Mouse (Mus musculus) neural tube, embryonic 15.5 days (tissue): ENCODE data around the gene Metrn. TPM values are rescaled to one million over a fixed set of nuclear protein-coding genes. Genes with fewer than 3 reads are reported as not detected.

ENCODE experiments used
- ATAC-seq: fragments of 200-750 bp; cut with Nextera tagmentation; 2 replicates; pipeline ENCODE4 v1.8.0; 2017; ENCODE audit warnings: mild to moderate bottlenecking, moderate TSS enrichment, moderate library complexity; ENCODE audit not compliant: low FRiP score
- H3K27ac ChIP-seq: fragments of 300-500 bp; sonication (generic); replicated peaks from 2 replicates; pipeline ENCODE4 v1.5.1; 2015; ENCODE audit warnings: mild to moderate bottlenecking, inconsistent platforms
- H3K27me3 ChIP-seq: fragments of 300-500 bp; sonication (generic); replicated peaks from 2 replicates; pipeline ENCODE4 v1.6.1; 2015; ENCODE audit warnings: inconsistent platforms
- H3K36me3 ChIP-seq: fragments of 300-500 bp; sonication (generic); 2 replicates; pipeline ENCODE4 v1.6.1; 2015; ENCODE audit warnings: inconsistent platforms
- H3K4me1 ChIP-seq: fragments of 300-500 bp; sonication (generic); 2 replicates; pipeline ENCODE4 v1.6.1; 2015; ENCODE audit warnings: inconsistent platforms
- H3K4me2 ChIP-seq: fragments of 300-500 bp; sonication (generic); 2 replicates; pipeline ENCODE4 v1.6.1; 2015; ENCODE audit warnings: inconsistent platforms, mild to moderate bottlenecking, moderate library complexity
- H3K4me3 ChIP-seq: fragments of 300-500 bp; sonication (generic); replicated peaks from 2 replicates; pipeline ENCODE4 v1.5.1; 2015; ENCODE audit warnings: mild to moderate bottlenecking, inconsistent platforms
- H3K9ac ChIP-seq: fragments of 300-500 bp; sonication (generic); replicated peaks from 2 replicates; pipeline ENCODE4 v1.6.1; 2015; ENCODE audit warnings: mild to moderate bottlenecking, inconsistent platforms
- H3K9me3 ChIP-seq: fragments of 300-500 bp; sonication (generic); replicated peaks from 2 replicates; pipeline ENCODE4 v1.6.1; 2016; ENCODE audit warnings: inconsistent platforms
- WGBS: fragments of 180-500 bp; shearing (Covaris S2); methylation state at CpG from one replicate; pipeline ENCODE4 v1.1.7; 2015; ENCODE audit warnings: mixed read lengths; 5-methylcytosine and 5-hydroxymethylcytosine counted together
- microRNA-seq: library from miRNA; unstranded; fragments of <30 nt; microRNA quantifications from one replicate; pipeline ENCODE4, GENCODE M21; 2017
- polyA plus RNA-seq: library from polyadenylated mRNA; unstranded; fragments of >200 nt; fragmentation: Nextera tagmentation; extraction: Ambion mirVana; gene quantifications from 2 replicates; pipeline ENCODE4 v1.2.1, GENCODE M21; 2015

Gene Metrn
- polyA plus RNA-seq, 1 experiment from 2014 or later = 72.7 TPM

DNA sequence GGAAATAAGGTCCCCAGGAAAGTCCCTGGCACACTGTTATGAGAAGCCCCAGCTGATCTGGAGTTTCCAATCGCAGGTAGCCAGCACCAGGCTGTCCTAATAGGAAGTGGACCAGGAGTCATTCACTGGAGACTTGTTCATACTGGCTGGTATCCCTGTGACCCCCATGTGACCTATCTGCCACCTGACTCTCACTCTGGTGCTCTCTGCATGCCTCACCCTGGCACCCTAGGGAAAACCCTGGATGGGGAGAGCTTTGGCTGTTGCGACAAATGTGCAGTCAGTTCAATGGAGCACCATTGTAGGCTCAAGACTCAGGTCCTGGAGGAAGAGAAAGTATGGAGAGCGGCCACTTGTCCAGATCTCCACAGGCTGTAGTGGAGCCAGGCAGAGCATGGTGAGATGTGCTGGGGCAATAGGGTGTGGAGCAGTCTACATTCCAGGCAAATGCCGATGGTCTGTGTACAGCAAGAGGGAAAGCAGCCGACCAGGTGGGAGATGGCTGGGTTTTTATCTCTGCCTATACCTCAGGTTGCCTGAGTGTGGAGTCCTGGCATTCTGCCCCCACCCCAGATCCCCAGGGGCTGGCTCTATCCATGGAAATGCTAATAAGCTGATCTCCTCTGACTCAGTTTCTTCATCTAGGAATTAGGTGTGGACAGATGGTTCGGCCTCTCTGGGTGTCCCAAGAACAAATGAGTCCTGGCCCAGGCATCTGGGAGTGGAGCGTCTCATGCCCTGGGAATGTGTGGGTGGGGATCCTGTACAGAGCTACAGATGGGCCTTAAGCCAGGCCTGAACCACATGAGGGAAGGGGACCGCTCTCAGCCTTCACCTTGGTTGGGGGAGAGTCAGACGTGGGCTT lies 40.3 kb downstream of the Metrn start:
- no peaks in the 10 kb centered on the region for H3K9me3 ChIP-seq
- no peak overlapping the region for H3K4me3 ChIP-seq
- WGBS = 81% methylated on average over 9 of the region's 9 CpGs
- H3K9ac ChIP-seq = no peak overlapping the region
- peaks cover 2% of the 10 kb centered on the region for H3K4me1 ChIP-seq
- H3K27me3 ChIP-seq = no peaks in the 10 kb centered on the region
- H3K4me2 ChIP-seq = no peak overlapping the region
- no peak overlapping the region for H3K27ac ChIP-seq
- no peak for ATAC-seq
- no peaks in the 10 kb centered on the region for H3K36me3 ChIP-seq

DNA sequence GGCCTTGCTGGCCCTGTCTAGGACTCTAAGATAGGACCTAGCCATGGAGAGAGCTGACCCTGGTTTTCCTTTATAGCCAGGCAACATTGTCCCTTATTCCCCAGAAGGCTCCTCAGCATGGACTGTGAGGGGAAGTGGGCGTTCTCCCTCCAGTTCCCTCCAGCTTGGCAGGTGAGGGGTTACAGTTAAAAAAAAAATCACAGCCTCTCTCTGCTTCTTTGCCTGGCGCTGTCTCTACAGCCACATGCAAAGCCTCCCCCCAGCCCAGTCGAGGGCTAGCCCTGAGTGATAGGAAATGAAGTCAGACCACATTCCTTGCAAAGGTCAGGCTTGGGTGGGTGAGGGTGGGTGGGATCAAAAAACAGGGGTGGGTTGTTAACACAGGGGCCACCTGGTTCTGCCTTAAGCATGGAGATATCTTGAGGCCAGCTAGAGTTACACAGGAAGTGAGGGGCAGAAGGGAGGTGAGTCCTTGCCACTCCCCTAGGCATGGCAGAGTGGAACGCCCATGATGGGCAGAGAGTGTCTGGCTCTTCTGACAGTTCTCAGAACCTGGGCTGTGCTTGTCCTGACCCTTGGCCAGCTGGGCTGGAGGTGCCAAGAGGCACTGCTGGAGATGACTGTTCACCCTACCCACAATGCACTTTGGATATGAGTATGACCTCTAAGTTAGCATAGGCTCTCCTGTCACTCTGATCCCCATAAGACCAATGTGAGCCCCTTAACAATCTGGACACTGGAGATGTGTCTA lies 41.1 kb downstream of the Metrn start:
- WGBS = 61% methylated on average over 4 of the region's 4 CpGs
- no peak for ATAC-seq

DNA sequence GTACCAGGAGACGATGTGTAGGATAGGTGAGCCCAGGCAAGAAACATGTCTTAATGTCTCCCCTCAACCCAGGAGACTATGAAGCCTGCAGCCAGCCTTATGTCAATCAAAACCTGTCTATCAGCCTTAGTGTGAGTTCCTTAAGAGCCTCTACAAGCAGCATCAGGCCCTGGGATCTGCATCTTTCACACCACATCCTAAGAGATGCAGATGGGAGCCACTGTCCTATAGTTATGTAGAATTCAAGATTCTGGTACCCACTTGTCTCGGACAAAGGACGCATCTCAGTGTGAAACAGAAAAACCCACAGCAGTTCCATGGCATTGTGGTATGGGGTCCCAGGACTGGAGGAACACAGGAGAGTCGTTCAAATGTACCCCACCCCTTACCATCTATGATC lies 41.9 kb downstream of the Metrn start:
- H3K9ac ChIP-seq = no peak overlapping the region
- no peak overlapping the region for H3K27ac ChIP-seq
- H3K4me3 ChIP-seq = no peak overlapping the region
- no peaks in the 10 kb centered on the region for H3K9me3 ChIP-seq
- H3K27me3 ChIP-seq = no peaks in the 10 kb centered on the region
- H3K4me2 ChIP-seq = no peak overlapping the region
- peaks cover 6% of the 10 kb centered on the region for H3K4me1 ChIP-seq
- no peaks in the 10 kb centered on the region for H3K36me3 ChIP-seq
- ATAC-seq = no peak
- 79% methylated on average over 4 of the region's 4 CpGs for WGBS

More for the DNA sequence above, 41.1 kb downstream of the Metrn start:
- Histone ChIP-seq H3K9me3 (no peaks in the 10 kb centered on the region), H3K27ac (no peak overlapping the region), H3K4me2 (no peak overlapping the region), H3K4me1 (peaks cover 6% of the 10 kb centered on the region), H3K36me3 (no peaks in the 10 kb centered on the region), H3K4me3 (no peak overlapping the region), H3K27me3 (no peaks in the 10 kb centered on the region), H3K9ac (no peak overlapping the region)

GRCm38 (mm10) chr17:25754241-25754640 lies 42.7 kb downstream of the Metrn start, which contains the start of gene Msln:
Gene Msln (minus strand): TSS chr17:25754378.
- Histone ChIP-seq H3K4me2 (no peak within 1 kb of the TSS), H3K9ac (no peak within 1 kb of the TSS), H3K27me3 (no peaks in the 10 kb centered on the region), H3K4me1 (peaks cover 6% of the 10 kb centered on the region), H3K36me3 (no peaks in the 10 kb centered on the region), H3K27ac (no peak within 1 kb of the TSS), H3K9me3 (no peaks in the 10 kb centered on the region), H3K4me3 (no peak within 1 kb of the TSS)
- ATAC-seq = no peak
- WGBS = 87% methylated on average over 9 of the region's 9 CpGs

GRCm38 (mm10) chr17:25751446-25751845 lies 45.5 kb downstream of the Metrn start:
- WGBS = 47% methylated on average over 5 of the region's 5 CpGs
- no peak overlapping the region for H3K9ac ChIP-seq

GRCm38 (mm10) chr17:25749314-25749713 lies 47.6 kb downstream of the Metrn start:
- Histone ChIP-seq H3K27ac (no peak overlapping the region), H3K36me3 (no peaks in the 10 kb centered on the region), H3K4me2 (no peak overlapping the region), H3K9ac (no peak overlapping the region), H3K9me3 (no peaks in the 10 kb centered on the region), H3K4me3 (no peak overlapping the region), H3K27me3 (no peaks in the 10 kb centered on the region), H3K4me1 (peaks cover 6% of the 10 kb centered on the region)
- no peak for ATAC-seq
- WGBS = 87% methylated on average over 6 of the region's 6 CpGs

More at GRCm38 (mm10) chr17:25751446-25751845, 45.5 kb downstream of the Metrn start:
- Histone ChIP-seq H3K4me1 (peaks cover 6% of the 10 kb centered on the region), H3K4me2 (no peak overlapping the region), H3K36me3 (no peaks in the 10 kb centered on the region), H3K4me3 (no peak overlapping the region), H3K27me3 (no peaks in the 10 kb centered on the region), H3K9me3 (no peaks in the 10 kb centered on the region), H3K27ac (no peak overlapping the region)
- ATAC-seq = no peak

- Histone ChIP-seq H3K36me3 (no peaks in the 10 kb centered on the region), H3K27me3 (no peaks in the 10 kb centered on the region), H3K4me1 (peaks cover 6% of the 10 kb centered on the region), H3K4me2 (no peak overlapping the region), H3K9ac (no peak overlapping the region), H3K9me3 (no peaks in the 10 kb centered on the region), H3K27ac (no peak overlapping the region), H3K4me3 (no peak overlapping the region)
- 97% methylated on average over 4 of the region's 4 CpGs for WGBS
- no peak for ATAC-seq
Observed at GRCm38 (mm10) chr17:25748238-25748637, 48.7 kb downstream of the Metrn start.

DNA sequence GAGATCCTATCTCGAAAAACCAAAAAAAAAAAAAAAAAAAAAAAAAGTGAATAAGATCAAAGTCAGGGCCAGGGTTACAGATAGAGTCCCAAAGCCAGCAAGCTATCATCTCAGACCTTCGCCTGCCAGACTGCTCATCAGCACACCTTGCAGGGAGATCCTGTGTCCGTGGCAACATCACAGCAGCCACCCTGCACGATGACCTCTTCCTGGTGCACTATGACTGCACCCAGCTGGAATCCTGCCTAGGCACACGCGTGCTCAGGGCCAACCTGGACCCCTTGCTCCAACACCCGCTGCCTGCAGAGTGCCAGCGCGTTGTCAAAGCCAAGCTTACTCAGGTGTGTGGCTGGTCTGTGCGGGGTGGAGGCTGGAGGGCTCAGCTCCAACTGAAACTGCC lies 52.6 kb downstream of the Metrn start:
- WGBS = 76% methylated on average over 10 of the region's 10 CpGs
- no peaks in the 10 kb centered on the region for H3K4me1 ChIP-seq
- ATAC-seq = no peak
- H3K9me3 ChIP-seq = no peaks in the 10 kb centered on the region
- H3K4me2 ChIP-seq = no peak overlapping the region
- no peak overlapping the region for H3K4me3 ChIP-seq
- H3K9ac ChIP-seq = no peak overlapping the region
- no peaks in the 10 kb centered on the region for H3K36me3 ChIP-seq
- no peak overlapping the region for H3K27ac ChIP-seq
- H3K27me3 ChIP-seq = no peaks in the 10 kb centered on the region

DNA sequence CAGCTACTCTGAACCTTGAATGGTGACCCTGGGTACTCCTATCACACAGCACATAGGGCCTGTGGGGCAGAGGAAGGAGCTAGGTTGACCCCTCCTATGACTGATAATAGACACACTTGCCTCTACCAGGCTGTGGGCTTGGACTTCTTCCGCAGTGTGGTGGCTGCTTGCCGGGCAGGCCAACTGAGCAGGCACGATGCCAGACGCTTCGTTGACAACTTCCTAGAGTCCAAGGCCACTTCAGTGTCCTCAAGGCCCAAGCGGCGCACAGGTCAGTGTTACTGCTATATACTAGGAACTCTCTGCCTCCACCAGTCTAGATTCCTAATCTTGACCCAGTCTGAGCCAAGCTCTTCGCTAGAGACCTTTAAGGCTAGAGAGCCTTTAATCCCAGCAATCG lies 53.1 kb downstream of the Metrn start:
- no peak overlapping the region for H3K27ac ChIP-seq
- no peaks in the 10 kb centered on the region for H3K36me3 ChIP-seq
- no peak overlapping the region for H3K9ac ChIP-seq
- WGBS = 93% methylated on average over 9 of the region's 9 CpGs
- no peaks in the 10 kb centered on the region for H3K9me3 ChIP-seq
- no peak overlapping the region for H3K4me2 ChIP-seq
- no peaks in the 10 kb centered on the region for H3K27me3 ChIP-seq
- ATAC-seq = no peak
- H3K4me1 ChIP-seq = no peaks in the 10 kb centered on the region
- H3K4me3 ChIP-seq = no peak overlapping the region

Small RNA genes within 50 kb of the gene (microRNA-seq; reads per million reads assigned to microRNA genes)
- gene Gm25083 (not detected), gene Mir3082 (not detected), gene Mir6966 (not detected)

Other genes with a start within 250 kb of the Metrn start
- gene Sox8, start 226.4 kb downstream of the Metrn start, polyA plus RNA-seq = 16.0 and 16.9 TPM in 2 replicates
- gene Lmf1, start 218.1 kb downstream of the Metrn start, polyA plus RNA-seq = 26.2 and 26.9 TPM in 2 replicates
- gene Gng13, start 80.0 kb downstream of the Metrn start, polyA plus RNA-seq = 8.0 and 8.3 TPM in 2 replicates
- 5.8 and 10.1 TPM in 2 replicates for gene Chtf18, start 69.7 kb downstream of the Metrn start, polyA plus RNA-seq
- gene Rpusd1, start 69.5 kb downstream of the Metrn start, polyA plus RNA-seq = 29.3 and 30.3 TPM in 2 replicates
- gene Mslnl, start 61.1 kb downstream of the Metrn start, polyA plus RNA-seq = not detected in 2 replicates
- 1.4 and 2.0 TPM in 2 replicates for gene Msln, start 42.8 kb downstream of the Metrn start, polyA plus RNA-seq
- gene Narfl, start 23.4 kb downstream of the Metrn start, polyA plus RNA-seq = 26.6 and 30.6 TPM in 2 replicates
- 137 and 153 TPM in 2 replicates for gene Haghl, start 11.5 kb downstream of the Metrn start, polyA plus RNA-seq
- gene Ccdc78, start 10.6 kb downstream of the Metrn start, polyA plus RNA-seq = 0.17 and 0.41 TPM in 2 replicates
- gene Fam173a, start 4.2 kb downstream of the Metrn start, polyA plus RNA-seq = 94.0 and 94.1 TPM in 2 replicates
- gene AC134908.4, start 1.5 kb downstream of the Metrn start, polyA plus RNA-seq = 3.1 TPM in 1 of 2 replicates, not detected in the other
- gene Fbxl16, start 11.9 kb upstream of the Metrn start, polyA plus RNA-seq = 31.3 and 40.9 TPM in 2 replicates
- gene Wdr24, start 26.5 kb upstream of the Metrn start, polyA plus RNA-seq = 26.5 and 29.9 TPM in 2 replicates
- 48.5 and 49.8 TPM in 2 replicates for gene Jmjd8, start 31.7 kb upstream of the Metrn start, polyA plus RNA-seq
- 380 TPM in 2 replicates for gene Stub1, start 36.3 kb upstream of the Metrn start, polyA plus RNA-seq
- 45.9 and 56.9 TPM in 2 replicates for gene Rhbdl1, start 40.2 kb upstream of the Metrn start, polyA plus RNA-seq
- 11.6 and 14.6 TPM in 2 replicates for gene Gm20683, start 44.6 kb upstream of the Metrn start, polyA plus RNA-seq
- 17.8 and 23.0 TPM in 2 replicates for gene Rhot2, start 47.7 kb upstream of the Metrn start, polyA plus RNA-seq
- 15.5 and 18.1 TPM in 2 replicates for gene Wdr90, start 64.4 kb upstream of the Metrn start, polyA plus RNA-seq
- gene Mcrip2, start 71.6 kb upstream of the Metrn start, polyA plus RNA-seq = 30.3 and 30.7 TPM in 2 replicates
- 64.9 and 65.4 TPM in 2 replicates for gene Mettl26, start 77.9 kb upstream of the Metrn start, polyA plus RNA-seq
- gene Wfikkn1, start 83.7 kb upstream of the Metrn start, polyA plus RNA-seq = 0.47 and 0.52 TPM in 2 replicates
- 46.2 and 50.5 TPM in 2 replicates for gene Rab40c, start 122.6 kb upstream of the Metrn start, polyA plus RNA-seq
- 71.9 and 78.2 TPM in 2 replicates for gene Pigq, start 147.8 kb upstream of the Metrn start, polyA plus RNA-seq
- gene Nhlrc4, start 147.8 kb upstream of the Metrn start, polyA plus RNA-seq = not detected in 2 replicates
- gene A930017K11Rik, start 155.4 kb upstream of the Metrn start, polyA plus RNA-seq = 0.24 TPM in 1 of 2 replicates, not detected in the other
- 20.1 and 22.5 TPM in 2 replicates for gene Capn15, start 188.7 kb upstream of the Metrn start, polyA plus RNA-seq